Mouse (Mus musculus): ENCODE results near the gene Sobp.

GRCm38 (mm10) chr10:43081316-43081715 lies 93.0 kb downstream of the Sobp start:
- TF ChIP-seq EP300 (IDR thresholded peaks at IDR 0.05; ENCODE audit: insufficient read depth, low read depth, low read length): no peak
- no peak for TF ChIP-seq POLR2A (IDR thresholded peaks at IDR 0.05; ENCODE audit: insufficient read depth, low read length)
